Mouse (Mus musculus): ENCODE data around the gene Ehmt1.

GRCm38 (mm10) chr2:24904823-24905652 is 14.4 kb downstream of the Ehmt1 start:
- TF ChIP-seq CTCF (IDR thresholded peaks at IDR 0.05 in 2 of 3, conservative IDR thresholded peaks at IDR 0.05 in 1 of 3; ENCODE audit: control insufficient read depth in 1 of 3, insufficient read depth in 1 of 3, low read depth in 2 of 3, low read length in 3 of 3, poor library complexity in 1 of 3, severe bottlenecking in 1 of 3), result no peak
- TF ChIP-seq MYB (IDR thresholded peaks at IDR 0.05; ENCODE audit: low read depth, low read length), result no peak
- no peak for TF ChIP-seq MYC (IDR thresholded peaks at IDR 0.05; ENCODE audit: low read depth, low read length)
- no peak for TF ChIP-seq MAX (IDR thresholded peaks at IDR 0.05; ENCODE audit: low read length)
- no peak for TF ChIP-seq POLR2A (IDR thresholded peaks at IDR 0.05; ENCODE audit: control insufficient read depth in 1 of 2, insufficient read depth in 1 of 2, low read depth in 1 of 2, low read length in 2 of 2, poor library complexity in 1 of 2)
- TF ChIP-seq USF1 (IDR thresholded peaks at IDR 0.05; ENCODE audit: low read depth, low read length), result no peak
- TF ChIP-seq USF2 (IDR thresholded peaks at IDR 0.05; ENCODE audit: borderline replicate concordance in 1 of 2, insufficient read depth in 1 of 2, low read depth in 1 of 2, low read length in 2 of 2), result no peak

All from MEL (cell line).